Comparison of ENCODE assay signal across 8 mouse cellular contexts in genomic region chr17:10094108-10094521, GRCm38 (mm10).
DNase-seq lines count a peak whose midpoint lies in the region; ATAC-seq and TF ChIP-seq lines count a peak whose summit lies in the region.
"Had no signal": no experiment of that assay in that cellular context is flagged by ENCODE, and none has a peak within 500 bp of the region (broad histone marks: within the 10 kb centered on the region; RNA-seq: fewer than 3 reads in every experiment).

No protein-coding gene starts in this region.

- WGBS in kidney, adult 2 months: 49% methylated on average over 3 of the region's 3 CpGs
- 87% methylated on average over 3 of the region's 3 CpGs for WGBS in midbrain, embryonic 16.5 days
- WGBS in forebrain, embryonic 11.5 days: 88% methylated on average over 3 of the region's 3 CpGs

- H3K27me3 ChIP-seq in kidney, adult 2 months (replicated peaks; ENCODE audit: control insufficient read depth, insufficient read depth, low read length): no peaks in the 10 kb centered on the region
- no peaks in the 10 kb centered on the region for H3K27me3 ChIP-seq in midbrain, embryonic 16.5 days (ENCODE audit: control insufficient read depth, insufficient read depth, low read depth, low read length)
- H3K27me3 ChIP-seq in forebrain, embryonic 11.5 days (ENCODE audit: control insufficient read depth, insufficient read depth, low read length): no peaks in the 10 kb centered on the region

- no peaks in the 10 kb centered on the region for H3K36me3 ChIP-seq in kidney, adult 2 months (ENCODE audit: control insufficient read depth, insufficient read depth, low read length)
- no peaks in the 10 kb centered on the region for H3K36me3 ChIP-seq in midbrain, embryonic 16.5 days (ENCODE audit: control insufficient read depth, insufficient read depth, low read length)
- H3K36me3 ChIP-seq in forebrain, embryonic 11.5 days (ENCODE audit: control insufficient read depth, insufficient read depth, low read length): no peaks in the 10 kb centered on the region

- DNase-seq in adrenal gland, postnatal 25 days: peak; percentile 9
- DNase-seq in gastrocnemius, adult 2 months: peak; percentile 83
- DNase-seq in kidney, adult 2 months: peak; percentile 81
- peak; percentile 57 to 72 for DNase-seq in lung, postnatal 4 days
- no peak for DNase-seq in forebrain, embryonic 11.5 days (ENCODE audit: low spot score)
- no peak for DNase-seq in thymus, postnatal 10 days (ENCODE audit: low spot score in 2 of 2)

- H3K27ac ChIP-seq in gastrocnemius, adult 2 months: peak overlapping the region; percentile 87
- peak overlapping the region; percentile 79 for H3K27ac ChIP-seq in kidney, adult 2 months (ENCODE audit: insufficient read depth, low read depth, low read length)
- H3K27ac ChIP-seq in midbrain, embryonic 16.5 days (ENCODE audit: low read length): no peak overlapping the region
- no peak overlapping the region for H3K27ac ChIP-seq in forebrain, embryonic 11.5 days (ENCODE audit: low read depth, low read length)

- no peak for ATAC-seq in midbrain, embryonic 16.5 days
- no peak for ATAC-seq in forebrain, embryonic 11.5 days (replicated peaks; ENCODE audit: low FRiP score)

- intact Hi-C loops in gastrocnemius, adult 2 months (cut with DNase I): loop anchor here (2.0 kb wide), 2 partner anchors 225 to 337 kb away; partner anchors contain the start of gene Qk

- H3K4me3 ChIP-seq in gastrocnemius, adult 2 months: no peak overlapping the region
- H3K4me3 ChIP-seq in kidney, adult 2 months (ENCODE audit: insufficient read depth, low read depth, low read length): no peak overlapping the region
- H3K4me3 ChIP-seq in midbrain, embryonic 16.5 days (ENCODE audit: low read depth, low read length): no peak overlapping the region
- H3K4me3 ChIP-seq in forebrain, embryonic 11.5 days (ENCODE audit: low read depth, low read length): no peak overlapping the region
- H3K4me3 ChIP-seq: megakaryocyte, embryonic 14.5 days had no signal

- H3K4me1 ChIP-seq in kidney, adult 2 months (ENCODE audit: control insufficient read depth, insufficient read depth, low read length): peaks cover 10% of the 10 kb centered on the region; the same call in 1 of the 2 replicates
- peaks cover 2% of the 10 kb centered on the region; the same call in 1 of the 2 replicates for H3K4me1 ChIP-seq in midbrain, embryonic 16.5 days (ENCODE audit: control insufficient read depth, insufficient read depth, low read length)
- no peaks in the 10 kb centered on the region for H3K4me1 ChIP-seq in forebrain, embryonic 11.5 days (replicated peaks; ENCODE audit: control insufficient read depth, insufficient read depth, low read length)
- H3K4me1 ChIP-seq: megakaryocyte, embryonic 14.5 days had no signal

- no peak for TF ChIP-seq POLR2A in kidney, adult 2 months (IDR thresholded peaks at IDR 0.05; ENCODE audit: low read depth, low read length)

- H3K9me3 ChIP-seq in midbrain, embryonic 16.5 days (replicated peaks; ENCODE audit: control insufficient read depth, low read length, poor library complexity, severe bottlenecking): peaks cover 5% of the 10 kb centered on the region; the same call in 1 of the 2 replicates
- no peaks in the 10 kb centered on the region for H3K9me3 ChIP-seq in forebrain, embryonic 11.5 days (ENCODE audit: control insufficient read depth, low read length)

- no peak for TF ChIP-seq CTCF in gastrocnemius, adult 2 months (IDR thresholded peaks at IDR 0.05)
- no peak for TF ChIP-seq CTCF in kidney, adult 2 months (conservative IDR thresholded peaks at IDR 0.05; ENCODE audit: insufficient read depth, insufficient read length, low read depth, low read length)

- no peak overlapping the region for H3K4me2 ChIP-seq in midbrain, embryonic 16.5 days (ENCODE audit: low read length)
- no peak overlapping the region for H3K4me2 ChIP-seq in forebrain, embryonic 11.5 days (ENCODE audit: low read depth, low read length, severe bottlenecking)

- no peak overlapping the region for H3K9ac ChIP-seq in midbrain, embryonic 16.5 days (ENCODE audit: low read depth, low read length)
- H3K9ac ChIP-seq in forebrain, embryonic 11.5 days (ENCODE audit: low read length): no peak overlapping the region

Comparison
In these comparisons a context has a peak if more than half of its experiments do, and no peak if none do; other contexts are left out.
1. DNase-seq: peak in adrenal gland, postnatal 25 days (single experiment), gastrocnemius, adult 2 months (single experiment), kidney, adult 2 months (single experiment) and lung, postnatal 4 days (2 of 2); none in forebrain, embryonic 11.5 days (single experiment) and thymus, postnatal 10 days (0 of 2).
2. H3K27ac ChIP-seq: peak in gastrocnemius, adult 2 months (single experiment) and kidney, adult 2 months (single experiment); none in midbrain, embryonic 16.5 days (single experiment) and forebrain, embryonic 11.5 days (single experiment).